Mouse (Mus musculus): ENCODE data around the gene Nedd4.
A peak's percentile ranks its signal among the peaks of the same experiment; 100 is the strongest.

Nedd4 gene

GRCm38 (mm10) chr9:72791213-72791582 is 129.1 kb downstream of the Nedd4 start:
- DNase-seq (ENCODE audit: low read depth, low spot score): no peak

GRCm38 (mm10) chr9:72791681-72792080 is 129.5 kb downstream of the Nedd4 start:
- no peak for DNase-seq (ENCODE audit: low read depth, low spot score)

GRCm38 (mm10) chr9:72795243-72795642 is 133.1 kb downstream of the Nedd4 start:
- DNase-seq (ENCODE audit: low read depth, low spot score): no peak

- DNase-seq (ENCODE audit: low read depth, low spot score): peak; percentile 62
Measured at GRCm38 (mm10) chr9:72797136-72797621, 135.0 kb downstream of the Nedd4 start.

Measured in CD4-positive helper T cell, adult 2 months (primary cell).